Mouse (Mus musculus) large intestine, adult 2 months (tissue): ENCODE measurements around the gene Klhl5. TPM values are rescaled to one million over a fixed set of nuclear protein-coding genes. Genes with fewer than 3 reads are reported as not detected.

Experiments used
- DNase-seq: peaks from one replicate; pipeline ENCODE4 v3.0.0-alpha.2; 2012; ENCODE audit warnings: low read depth, low spot score
- WGBS: fragments of 180-500 bp; shearing (Covaris S2); methylation state at CpG from one replicate; pipeline ENCODE4 v1.1.7; 2018; 5-methylcytosine and 5-hydroxymethylcytosine counted together
- polyA plus RNA-seq: library from polyadenylated mRNA; depleted of rRNA; stranded (reverse); fragments of >200 nt; gene quantifications from 2 replicates; pipeline ENCODE4 v1.2.3, GENCODE M21; 2012; rRNA removed

The Klhl5 gene
- polyA plus RNA-seq = 8.1 and 11.3 TPM in 2 replicates

- DNase-seq = peak; percentile 52
- 4% methylated on average over 56 of the region's 56 CpGs for WGBS
Observed at GRCm38 (mm10) chr5:65106876-65107772, at the start of gene Klhl5. Klhl5 (plus strand) TSS chr5:65107539.

GRCm38 (mm10) chr5:65057596-65057995 is 49.7 kb upstream of the Klhl5 start:
- 96% methylated on average over 6 of the region's 6 CpGs for WGBS
- no peak for DNase-seq

- 86% methylated on average over 2 of the region's 2 CpGs for WGBS
- DNase-seq = no peak
Observed at GRCm38 (mm10) chr5:65059806-65060205, 47.5 kb upstream of the Klhl5 start.

GRCm38 (mm10) chr5:65062236-65062635 is 45.1 kb upstream of the Klhl5 start:
- no peak for DNase-seq
- 97% methylated on average over 4 of the region's 4 CpGs for WGBS

- no peak for DNase-seq
- WGBS = 82% methylated on average over 2 of the region's 2 CpGs
Observed at GRCm38 (mm10) chr5:65063266-65063665, 44.1 kb upstream of the Klhl5 start.

- 28% methylated on average over 6 of the region's 6 CpGs for WGBS
- no peak for DNase-seq
Observed at GRCm38 (mm10) chr5:65068166-65068565, 39.2 kb upstream of the Klhl5 start.

- no peak for DNase-seq
- WGBS = 81% methylated on average over 11 of the region's 11 CpGs
Observed at GRCm38 (mm10) chr5:65069872-65070271, 37.5 kb upstream of the Klhl5 start.

- 74% methylated on average over 6 of the region's 6 CpGs for WGBS
- DNase-seq = no peak
Observed at GRCm38 (mm10) chr5:65071689-65072118, 35.6 kb upstream of the Klhl5 start.

- DNase-seq = no peak
- 53% methylated on average over 4 of the region's 4 CpGs for WGBS
Observed at GRCm38 (mm10) chr5:65073247-65073646, 34.1 kb upstream of the Klhl5 start.

DNA sequence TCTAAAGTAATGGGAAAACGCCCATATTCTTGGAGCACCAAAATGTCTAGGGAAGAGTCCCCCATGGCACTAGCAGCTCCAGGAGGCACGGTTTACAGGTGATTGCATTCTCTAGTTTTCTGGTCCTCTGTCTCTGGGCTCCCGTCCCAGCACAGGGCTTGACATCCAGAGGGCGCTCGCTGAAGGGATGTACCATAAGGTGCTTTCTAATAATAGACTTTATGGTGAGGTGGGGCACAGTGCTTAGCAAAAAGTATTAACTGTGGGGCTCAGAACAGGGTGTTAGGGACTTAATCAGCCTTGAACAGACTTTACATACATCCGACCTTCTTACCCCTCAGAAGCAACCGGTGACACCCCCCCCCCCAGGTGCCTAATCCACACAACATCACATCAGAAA is 32.6 kb upstream of the Klhl5 start:
- DNase-seq = no peak
- 29% methylated on average over 7 of the region's 7 CpGs for WGBS

DNA sequence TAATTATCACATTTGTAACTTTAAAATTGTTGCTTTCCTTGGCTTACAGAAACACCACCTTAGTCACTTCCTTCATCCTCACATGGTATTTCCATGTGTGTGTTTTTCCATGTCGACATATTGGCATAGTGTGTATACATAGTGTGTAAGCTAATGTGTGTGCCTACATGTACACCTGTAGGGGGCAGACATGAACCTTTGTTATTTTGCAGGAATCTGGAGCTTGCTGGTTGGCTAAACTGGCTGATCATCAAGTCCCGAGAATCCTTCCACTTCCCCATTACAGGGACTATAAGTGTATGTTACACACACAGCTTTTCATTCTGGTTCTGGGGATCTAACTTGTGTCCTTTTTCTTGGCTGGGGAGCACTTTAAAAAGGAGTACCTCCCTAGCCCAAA is 31.3 kb upstream of the Klhl5 start:
- WGBS = 47% methylated on average over 2 of the region's 2 CpGs
- DNase-seq = no peak

DNA sequence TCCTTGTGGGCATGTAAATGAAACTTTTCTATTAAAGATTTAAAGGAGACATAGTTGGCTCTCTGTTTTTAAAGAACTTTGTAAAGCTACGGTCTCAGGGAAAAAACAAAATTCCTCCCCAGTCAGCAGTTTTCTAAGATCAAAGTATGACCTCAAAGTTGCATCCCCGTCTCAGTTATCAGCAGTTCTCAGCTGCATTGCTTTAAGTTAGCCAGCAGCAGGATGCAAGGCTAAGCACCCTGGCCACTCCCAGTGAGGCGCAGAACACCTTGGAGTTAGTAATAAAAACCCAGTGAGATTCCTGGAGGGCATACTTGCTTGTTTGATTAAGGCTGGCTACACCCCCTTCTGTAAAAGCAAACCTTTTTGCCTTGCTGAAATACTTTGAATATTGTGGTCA is 30.6 kb upstream of the Klhl5 start:
- DNase-seq = no peak
- 29% methylated on average over 3 of the region's 3 CpGs for WGBS

- WGBS = 96% methylated on average over 4 of the region's 4 CpGs
- DNase-seq = no peak
Observed at GRCm38 (mm10) chr5:65078081-65078480, 29.3 kb upstream of the Klhl5 start.

DNA sequence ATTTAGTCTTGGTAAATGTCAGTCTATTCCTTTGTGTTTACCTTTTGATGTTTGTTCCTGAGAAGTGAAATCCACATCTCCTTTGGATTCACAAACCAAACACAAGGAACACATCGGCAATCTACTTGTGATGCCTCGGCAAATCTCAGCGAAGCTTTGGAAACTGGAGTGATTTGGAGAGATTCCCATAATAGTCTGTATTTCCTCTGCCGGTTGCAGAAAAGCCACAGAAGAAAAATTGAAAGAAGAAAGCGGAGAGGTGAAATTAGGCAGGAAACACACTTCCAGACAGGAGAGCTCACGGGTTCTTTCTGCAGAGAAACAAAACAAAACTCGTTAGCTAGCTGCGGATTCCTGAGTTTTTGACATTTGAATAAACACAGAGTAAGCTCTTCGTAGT is 27.5 kb upstream of the Klhl5 start:
- 55% methylated on average over 9 of the region's 9 CpGs for whole genome bisulfite sequencing
- DNase-seq = no peak

DNA sequence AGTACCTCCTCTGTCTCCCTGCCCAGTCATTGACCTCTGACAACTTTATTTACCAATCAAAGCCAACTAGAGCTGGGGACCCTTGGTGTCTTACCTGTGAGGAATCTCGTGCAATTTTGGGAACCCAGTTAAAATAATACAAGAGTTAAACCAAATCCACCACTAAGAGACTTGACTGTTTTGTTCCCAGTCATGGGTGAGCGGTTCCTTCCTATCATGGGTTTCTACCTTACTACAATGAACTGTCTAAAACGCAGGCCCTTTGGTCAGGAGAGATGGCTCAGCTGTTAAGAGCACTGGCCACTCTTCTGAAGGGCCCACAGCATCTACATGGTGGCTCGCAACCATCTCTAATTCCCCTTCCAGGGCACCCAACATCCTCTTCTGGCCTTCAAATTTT is 25.5 kb upstream of the Klhl5 start:
- no peak for DNase-seq
- WGBS = 87% methylated on average over 4 of the region's 4 CpGs

DNA sequence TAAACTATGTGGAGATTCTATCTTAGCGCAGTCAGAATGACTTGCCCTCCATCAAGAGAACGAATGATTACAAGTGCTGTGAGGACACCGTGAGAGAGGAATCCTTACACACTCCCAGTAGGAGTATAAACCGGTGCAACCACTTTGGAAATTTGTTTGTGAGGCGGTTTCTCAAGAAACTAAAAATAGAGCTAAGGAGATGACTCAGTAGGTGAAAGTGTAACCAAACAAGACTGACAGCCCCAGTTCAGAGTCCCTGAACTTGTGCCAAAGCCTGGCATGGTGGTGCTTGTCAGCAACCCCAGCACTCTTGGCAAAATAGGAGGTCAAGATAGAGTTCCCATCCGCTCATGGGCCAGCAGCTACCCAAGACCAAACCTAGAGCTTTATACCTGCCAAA is 20.8 kb upstream of the Klhl5 start:
- peak; percentile 37 for DNase-seq
- WGBS = 24% methylated on average over 6 of the region's 6 CpGs

DNA sequence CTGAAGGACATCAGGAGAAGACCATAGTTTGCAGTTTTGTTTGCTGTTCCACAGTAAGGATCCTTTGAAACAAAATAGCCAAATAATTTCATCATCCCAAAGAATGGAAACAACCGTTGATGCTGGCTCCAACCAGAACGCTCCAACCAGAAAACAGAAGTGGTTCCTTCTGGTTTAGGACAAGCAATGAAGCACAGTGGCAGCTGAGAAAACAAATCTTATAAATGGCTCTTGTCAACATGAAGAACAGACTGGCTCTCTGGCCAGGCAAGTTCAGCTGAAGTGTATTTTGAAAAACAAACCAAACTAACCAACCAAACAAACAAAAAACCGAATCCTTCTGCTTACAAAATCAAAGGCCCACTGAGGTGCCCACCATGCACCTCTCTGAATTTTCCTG is 17.6 kb upstream of the Klhl5 start:
- no peak for DNase-seq
- 57% methylated on average over 3 of the region's 3 CpGs for WGBS

DNA sequence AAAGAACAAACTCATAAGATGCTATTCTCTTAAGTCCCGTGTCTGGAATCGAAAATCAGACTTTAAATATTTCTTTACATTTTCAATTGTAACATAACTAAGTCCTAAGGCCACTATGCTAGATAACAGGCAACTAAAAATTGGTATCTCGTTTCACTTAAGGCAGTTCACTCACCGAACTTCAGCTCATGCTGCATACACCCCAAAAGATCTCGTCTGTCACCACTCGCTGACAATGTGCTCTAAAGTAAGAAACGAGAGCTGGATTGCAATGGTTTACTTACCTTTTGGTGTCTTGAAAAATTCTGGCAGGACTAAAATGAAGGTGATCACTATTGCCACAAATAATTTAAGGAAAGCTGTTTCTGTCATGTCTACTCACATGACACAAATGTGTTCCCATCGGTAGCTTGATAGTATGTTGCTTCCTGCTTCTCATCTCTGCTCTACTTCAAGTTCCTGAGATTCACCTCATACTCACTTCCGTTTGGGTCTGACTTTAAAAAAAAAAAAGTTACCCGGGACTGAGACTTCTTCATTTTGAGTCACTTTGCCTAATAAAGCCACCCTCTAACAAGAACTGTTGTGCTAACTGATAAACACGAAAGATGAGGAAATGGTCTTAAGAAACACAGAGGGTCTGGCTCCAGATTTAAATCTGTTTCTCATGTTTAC is 16.0 kb upstream of the Klhl5 start:
- DNase-seq = no peak
- WGBS = 61% methylated on average over 11 of the region's 11 CpGs

DNA sequence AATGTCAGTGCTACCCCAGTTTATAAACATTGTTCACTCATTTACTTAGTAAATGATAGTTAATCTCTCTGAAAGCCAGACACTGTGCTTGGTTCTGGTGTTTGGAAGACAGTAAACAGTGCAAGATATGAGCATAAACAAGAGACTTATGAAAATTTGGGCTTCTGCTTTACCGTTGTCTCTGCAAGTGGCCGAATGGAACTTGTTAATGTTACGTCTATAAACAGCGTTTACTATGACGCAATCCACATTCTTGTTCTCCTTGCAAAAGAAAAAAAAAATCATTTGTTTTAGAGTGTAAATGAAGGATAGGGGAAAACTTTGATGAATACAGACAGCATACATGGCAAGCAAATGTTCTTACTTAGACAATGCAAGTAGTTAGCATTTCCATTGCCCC is 15.4 kb upstream of the Klhl5 start, which contains the start of gene Tmem156:
Gene Tmem156 (minus strand): TSS at position 212 of the 400 bp plus-strand sequence.
- no peak for DNase-seq
- WGBS = 17% methylated on average over 5 of the region's 5 CpGs

DNA sequence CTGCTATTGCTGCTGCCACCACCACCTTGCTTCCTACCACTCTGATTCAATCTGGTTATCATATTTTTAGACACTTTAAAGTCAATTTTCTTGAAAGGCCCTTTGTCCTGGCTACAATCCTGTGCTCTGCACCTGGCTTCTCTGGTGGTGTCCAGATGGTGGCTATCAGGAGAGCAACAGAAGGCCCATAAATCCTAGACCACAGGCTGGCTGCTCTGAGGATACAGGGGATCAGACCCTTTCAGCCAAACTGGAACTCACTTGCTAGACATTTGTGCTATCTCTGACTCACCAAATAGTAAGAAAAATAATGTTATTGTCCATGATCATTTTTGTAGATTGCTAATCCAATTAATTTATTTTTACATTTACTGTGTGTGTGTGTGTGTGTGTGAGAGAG is 13.6 kb upstream of the Klhl5 start:
- DNase-seq = no peak
